Mouse (Mus musculus): ENCODE data around the gene Igf2bp2. TPM values are rescaled to one million over a fixed set of nuclear protein-coding genes. Genes with fewer than 3 reads are reported as not detected.

The Igf2bp2 gene
- total RNA-seq, 1 experiment, result 24.3 TPM

- no peaks in the 10 kb centered on the region for H3K9me3 ChIP-seq (ENCODE audit: control insufficient read depth, insufficient read depth, low read depth, low read length)
- in situ Hi-C loops (cut with MboI; ENCODE audit: low sequenced_read_pairs in 2 of 2, unreplicated experiment in 2 of 2), result no loop called here
- peaks cover 15% of the 10 kb centered on the region for H3K36me3 ChIP-seq (ENCODE audit: control insufficient read depth, insufficient read depth, low read length, poor library complexity, severe bottlenecking)
- DNase-seq (ENCODE audit: low read depth, low spot score), result no peak
- TF ChIP-seq ZC3H11A (IDR thresholded peaks at IDR 0.05; ENCODE audit: borderline replicate concordance, low read depth, low read length) (no peak), HCFC1 (IDR thresholded peaks at IDR 0.05; ENCODE audit: borderline replicate concordance, insufficient read depth, low read length) (no peak), MAFK (IDR thresholded peaks at IDR 0.05; ENCODE audit: insufficient read depth, low read depth, low read length) (no peak), CHD2 (IDR thresholded peaks at IDR 0.05; ENCODE audit: low read depth, low read length) (no peak)
- H3K4me1 ChIP-seq (ENCODE audit: control insufficient read depth in 2 of 2, insufficient read depth in 2 of 2, low read length in 2 of 2, poor library complexity in 1 of 2), result peaks cover 6 to 16% of the 10 kb centered on the region in 2 experiments; a peak in 3 of 4 replicates
- peak overlapping the region; percentile 57; the same call in 1 of the 2 replicates for H3K27ac ChIP-seq (ENCODE audit: insufficient read depth, low read depth, low read length, poor library complexity, severe bottlenecking)
- H3K9ac ChIP-seq (ENCODE audit: insufficient read depth, low read depth, low read length, poor library complexity, severe bottlenecking), result no peak overlapping the region
- no peak overlapping the region for H3K4me3 ChIP-seq (ENCODE audit: insufficient read depth in 1 of 2, low read depth in 1 of 2, low read length in 2 of 2, poor library complexity in 1 of 2, severe bottlenecking in 1 of 2)
Observed at GRCm38 (mm10) chr16:22076620-22076941, 86.5 kb downstream of the Igf2bp2 start.

- TF ChIP-seq HCFC1 (IDR thresholded peaks at IDR 0.05; ENCODE audit: borderline replicate concordance, insufficient read depth, low read length) (no peak), ZC3H11A (IDR thresholded peaks at IDR 0.05; ENCODE audit: borderline replicate concordance, low read depth, low read length) (no peak), ZNF384 (IDR thresholded peaks at IDR 0.05; ENCODE audit: low read depth, low read length) (no peak), MAFK (IDR thresholded peaks at IDR 0.05; ENCODE audit: insufficient read depth, low read depth, low read length) (no peak), CHD2 (IDR thresholded peaks at IDR 0.05; ENCODE audit: low read depth, low read length) (no peak)
- peak; percentile 63 for DNase-seq (ENCODE audit: low read depth, low spot score)
- peaks cover 6 to 15% of the 10 kb centered on the region in 2 experiments; a peak in 3 of 4 replicates for H3K4me1 ChIP-seq (ENCODE audit: control insufficient read depth in 2 of 2, insufficient read depth in 2 of 2, low read length in 2 of 2, poor library complexity in 1 of 2)
- H3K27ac ChIP-seq (ENCODE audit: insufficient read depth, low read depth, low read length, poor library complexity, severe bottlenecking), result peak overlapping the region; percentile 92
- no peak overlapping the region for H3K9ac ChIP-seq (ENCODE audit: insufficient read depth, low read depth, low read length, poor library complexity, severe bottlenecking)
- peaks cover 13% of the 10 kb centered on the region for H3K36me3 ChIP-seq (ENCODE audit: control insufficient read depth, insufficient read depth, low read length, poor library complexity, severe bottlenecking)
- H3K9me3 ChIP-seq (ENCODE audit: control insufficient read depth, insufficient read depth, low read depth, low read length), result no peaks in the 10 kb centered on the region
- H3K4me3 ChIP-seq (ENCODE audit: insufficient read depth in 1 of 2, low read depth in 1 of 2, low read length in 2 of 2, poor library complexity in 1 of 2, severe bottlenecking in 1 of 2), result peak overlapping the region in 1 of 2 experiments; percentile 25; a peak in 2 of 4 replicates
- in situ Hi-C loops (cut with MboI; ENCODE audit: low sequenced_read_pairs in 2 of 2, unreplicated experiment in 2 of 2), result no loop called here
Observed at GRCm38 (mm10) chr16:22075829-22076619, 87.1 kb downstream of the Igf2bp2 start.

GRCm38 (mm10) chr16:22075067-22075466 lies 88.0 kb downstream of the Igf2bp2 start:
- H3K9me3 ChIP-seq (ENCODE audit: control insufficient read depth, insufficient read depth, low read depth, low read length), result no peaks in the 10 kb centered on the region
- H3K4me3 ChIP-seq (ENCODE audit: insufficient read depth in 1 of 2, low read depth in 1 of 2, low read length in 2 of 2, poor library complexity in 1 of 2, severe bottlenecking in 1 of 2), result no peak overlapping the region
- in situ Hi-C loops (cut with MboI; ENCODE audit: low sequenced_read_pairs in 2 of 2, unreplicated experiment in 2 of 2), result no loop called here
- DNase-seq (ENCODE audit: low read depth, low spot score), result no peak
- TF ChIP-seq CHD2 (IDR thresholded peaks at IDR 0.05; ENCODE audit: low read depth, low read length), result no peak
- no peak for TF ChIP-seq ZC3H11A (IDR thresholded peaks at IDR 0.05; ENCODE audit: borderline replicate concordance, low read depth, low read length)
- TF ChIP-seq MAFK (IDR thresholded peaks at IDR 0.05; ENCODE audit: insufficient read depth, low read depth, low read length), result no peak
- no peak for TF ChIP-seq HCFC1 (IDR thresholded peaks at IDR 0.05; ENCODE audit: borderline replicate concordance, insufficient read depth, low read length)
- TF ChIP-seq ZNF384 (IDR thresholded peaks at IDR 0.05; ENCODE audit: low read depth, low read length), result no peak
- no peak overlapping the region; the same call in 1 of the 2 replicates for H3K27ac ChIP-seq (ENCODE audit: insufficient read depth, low read depth, low read length, poor library complexity, severe bottlenecking)
- H3K9ac ChIP-seq (ENCODE audit: insufficient read depth, low read depth, low read length, poor library complexity, severe bottlenecking), result no peak overlapping the region
- H3K36me3 ChIP-seq (ENCODE audit: control insufficient read depth, insufficient read depth, low read length, poor library complexity, severe bottlenecking), result peaks cover 16% of the 10 kb centered on the region
- H3K4me1 ChIP-seq (ENCODE audit: control insufficient read depth in 2 of 2, insufficient read depth in 2 of 2, low read length in 2 of 2, poor library complexity in 1 of 2), result peaks cover 6 to 15% of the 10 kb centered on the region in 2 experiments; a peak in 3 of 4 replicates

- DNase-seq (ENCODE audit: low read depth, low spot score), result no peak
- H3K4me3 ChIP-seq (ENCODE audit: insufficient read depth in 1 of 2, low read depth in 1 of 2, low read length in 2 of 2, poor library complexity in 1 of 2, severe bottlenecking in 1 of 2), result no peak overlapping the region
- peaks cover 18% of the 10 kb centered on the region; the same call in 1 of the 2 replicates for H3K36me3 ChIP-seq (ENCODE audit: control insufficient read depth, insufficient read depth, low read length, poor library complexity, severe bottlenecking)
- H3K9ac ChIP-seq (ENCODE audit: insufficient read depth, low read depth, low read length, poor library complexity, severe bottlenecking), result no peak overlapping the region
- peaks cover 5 to 12% of the 10 kb centered on the region in 2 experiments; a peak in 3 of 4 replicates for H3K4me1 ChIP-seq (ENCODE audit: control insufficient read depth in 2 of 2, insufficient read depth in 2 of 2, low read length in 2 of 2, poor library complexity in 1 of 2)
- no peak for TF ChIP-seq HCFC1 (IDR thresholded peaks at IDR 0.05; ENCODE audit: borderline replicate concordance, insufficient read depth, low read length)
- no peak for TF ChIP-seq CHD2 (IDR thresholded peaks at IDR 0.05; ENCODE audit: low read depth, low read length)
- no peak for TF ChIP-seq ZC3H11A (IDR thresholded peaks at IDR 0.05; ENCODE audit: borderline replicate concordance, low read depth, low read length)
- TF ChIP-seq ZNF384 (IDR thresholded peaks at IDR 0.05; ENCODE audit: low read depth, low read length), result no peak
- no peak for TF ChIP-seq MAFK (IDR thresholded peaks at IDR 0.05; ENCODE audit: insufficient read depth, low read depth, low read length)
- H3K27ac ChIP-seq (ENCODE audit: insufficient read depth, low read depth, low read length, poor library complexity, severe bottlenecking), result no peak overlapping the region
- H3K9me3 ChIP-seq (ENCODE audit: control insufficient read depth, insufficient read depth, low read depth, low read length), result no peaks in the 10 kb centered on the region
- in situ Hi-C loops (cut with MboI; ENCODE audit: low sequenced_read_pairs in 2 of 2, unreplicated experiment in 2 of 2), result no loop called here
Observed at GRCm38 (mm10) chr16:22071361-22071760, 91.7 kb downstream of the Igf2bp2 start.
